Mouse (Mus musculus) forebrain, embryonic 14.5 days (tissue): ENCODE measurements around the gene Gm2056. TPM values are rescaled to one million over a fixed set of nuclear protein-coding genes. Genes with fewer than 3 reads are reported as not detected.

ENCODE experiments used
- polyA plus RNA-seq: library from polyadenylated mRNA; unstranded; fragments of >200 nt; fragmentation: Nextera tagmentation; extraction: Ambion mirVana; gene quantifications from 2 replicates; pipeline ENCODE4 v1.2.1, GENCODE M21; 2014

Gm2056 gene
- polyA plus RNA-seq, 1 experiment from 2014 or later = not detected

Other genes with a start within 250 kb of the Gm2056 start
- gene Gm21936, start 231.5 kb upstream of the Gm2056 start, polyA plus RNA-seq = not detected in 2 replicates
- not detected in 2 replicates for gene BB287469, start 210.4 kb upstream of the Gm2056 start, polyA plus RNA-seq
- not detected in 2 replicates for gene Gm2001, start 184.7 kb upstream of the Gm2056 start, polyA plus RNA-seq
- not detected in 2 replicates for gene Gm2016, start 152.9 kb upstream of the Gm2056 start, polyA plus RNA-seq
- gene Gm2022, start 131.6 kb upstream of the Gm2056 start, polyA plus RNA-seq = not detected in 2 replicates
- not detected in 2 replicates for gene Gm2035, start 107.1 kb upstream of the Gm2056 start, polyA plus RNA-seq
- gene Gm2042, start 72.9 kb upstream of the Gm2056 start, polyA plus RNA-seq = not detected in 2 replicates
- not detected in 2 replicates for gene Gm2075, start 15.2 kb upstream of the Gm2056 start, polyA plus RNA-seq
- gene Gm6803, start 8.2 kb upstream of the Gm2056 start, polyA plus RNA-seq = not detected in 2 replicates
- gene Gm16368, start 56.7 kb downstream of the Gm2056 start, polyA plus RNA-seq = not detected in 2 replicates
- not detected in 2 replicates for gene Gm10436, start 155.1 kb downstream of the Gm2056 start, polyA plus RNA-seq
- gene Gm8332, start 223.1 kb downstream of the Gm2056 start, polyA plus RNA-seq = not detected in 2 replicates
- gene Gm5662, start 247.5 kb downstream of the Gm2056 start, polyA plus RNA-seq = not detected in 2 replicates